ENCODE assay signal across 26 mouse cellular contexts in the genomic region with DNA sequence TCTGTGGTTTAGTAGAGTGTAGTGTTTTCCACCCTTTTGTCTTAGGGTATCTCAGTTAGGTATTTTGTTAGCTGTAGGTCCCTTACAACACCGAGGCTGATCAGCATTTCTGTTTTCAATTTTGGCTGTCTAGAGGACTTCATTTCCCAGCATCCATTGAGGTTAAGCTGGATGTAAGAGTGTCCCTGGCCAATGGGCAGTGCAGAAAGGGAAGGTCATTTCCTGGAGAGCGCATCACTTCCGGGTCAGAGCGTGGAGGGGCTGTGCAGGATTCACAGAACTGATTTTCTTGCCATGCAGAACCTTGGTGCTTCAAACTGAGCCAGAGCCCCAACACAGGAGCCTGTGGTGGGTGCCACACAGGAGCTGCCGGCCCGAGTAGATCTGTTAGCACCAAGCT.
DNase-seq lines count a peak whose midpoint lies in the region; ATAC-seq and TF ChIP-seq lines count a peak whose summit lies in the region.
"Had no signal": no experiment of that assay in that cellular context is flagged by ENCODE, and none has a peak within 500 bp of the region (broad histone marks: within the 10 kb centered on the region; RNA-seq: fewer than 3 reads in every experiment).

No protein-coding gene starts in this region.

- no peaks in the 10 kb centered on the region for H3K9me3 ChIP-seq in forebrain, embryonic 14.5 days (replicated peaks; ENCODE audit: control insufficient read depth, low read length)
- no peaks in the 10 kb centered on the region for H3K9me3 ChIP-seq in forebrain, embryonic 16.5 days (ENCODE audit: control insufficient read depth, low read length)
- H3K9me3 ChIP-seq in ES-E14 (ENCODE audit: control insufficient read depth, insufficient read depth, low read depth, low read length), result no peaks in the 10 kb centered on the region
- H3K9me3 ChIP-seq: forebrain, embryonic 15.5 days; heart, embryonic 12.5 days; limb, embryonic 12.5 days; liver, embryonic 15.5 days; lung, embryonic 15.5 days; midbrain, embryonic 12.5 days had no signal

- H3K9ac ChIP-seq in forebrain, embryonic 14.5 days (ENCODE audit: low read length), result no peak overlapping the region
- H3K9ac ChIP-seq in forebrain, embryonic 16.5 days (replicated peaks; ENCODE audit: low read depth, low read length), result no peak overlapping the region
- H3K9ac ChIP-seq in ES-E14 (ENCODE audit: insufficient read depth, low read depth, low read length, poor library complexity, severe bottlenecking), result no peak overlapping the region
- H3K9ac ChIP-seq: forebrain, embryonic 15.5 days; heart, embryonic 12.5 days; hindbrain, embryonic 14.5 days; limb, embryonic 12.5 days; liver, embryonic 15.5 days; lung, embryonic 15.5 days; midbrain, embryonic 12.5 days had no signal

- WGBS in forebrain, embryonic 14.5 days, result 86% methylated on average over 6 of the region's 6 CpGs
- WGBS in forebrain, embryonic 16.5 days, result 89% methylated on average over 6 of the region's 6 CpGs

- H3K27me3 ChIP-seq in forebrain, embryonic 14.5 days (replicated peaks; ENCODE audit: control insufficient read depth, insufficient read depth, low read length), result no peaks in the 10 kb centered on the region
- 0 out of 2 replicates have a peak, but pooled peaks cover 4% of the 10 kb centered on the region for H3K27me3 ChIP-seq in forebrain, embryonic 16.5 days (replicated peaks; ENCODE audit: control insufficient read depth, insufficient read depth, low read length)
- H3K27me3 ChIP-seq: forebrain, embryonic 15.5 days; liver, embryonic 15.5 days; lung, embryonic 15.5 days; Patski had no signal

- no peak for TF ChIP-seq CTCF in brain, embryonic 14.5 days (IDR thresholded peaks at IDR 0.05; ENCODE audit: borderline replicate concordance, extremely low read depth, insufficient read depth, insufficient read length)

- H3K4me2 ChIP-seq in forebrain, embryonic 14.5 days (ENCODE audit: low read length), result no peak overlapping the region
- no peak overlapping the region for H3K4me2 ChIP-seq in forebrain, embryonic 16.5 days (ENCODE audit: low read length)
- H3K4me2 ChIP-seq: forebrain, embryonic 15.5 days; heart, embryonic 12.5 days; hindbrain, embryonic 14.5 days; limb, embryonic 12.5 days; liver, embryonic 15.5 days; lung, embryonic 15.5 days; midbrain, embryonic 12.5 days had no signal

- no peak for TF ChIP-seq POLR2A in brain, embryonic 14.5 days (IDR thresholded peaks at IDR 0.05; ENCODE audit: borderline replicate concordance, extremely low read depth, insufficient read depth, insufficient read length, poor library complexity, severe bottlenecking)

- no peak overlapping the region for H3K4me3 ChIP-seq in forebrain, embryonic 14.5 days (ENCODE audit: low read depth, low read length)
- H3K4me3 ChIP-seq in forebrain, embryonic 16.5 days (replicated peaks; ENCODE audit: low read length), result no peak overlapping the region
- H3K4me3 ChIP-seq in ES-E14 (ENCODE audit: insufficient read depth in 1 of 2, low read depth in 1 of 2, low read length in 2 of 2, poor library complexity in 1 of 2, severe bottlenecking in 1 of 2), result no peak overlapping the region
- H3K4me3 ChIP-seq: forebrain, embryonic 15.5 days; heart, adult 2 months; heart, embryonic 12.5 days; layer of hippocampus, adult 2 months; left cerebral cortex, adult 2 months; limb, embryonic 12.5 days; liver, embryonic 15.5 days; lung, embryonic 15.5 days; midbrain, embryonic 12.5 days had no signal

- no peak overlapping the region for H3K27ac ChIP-seq in forebrain, embryonic 14.5 days (ENCODE audit: low read depth, low read length)
- H3K27ac ChIP-seq in forebrain, embryonic 16.5 days (ENCODE audit: low read length), result no peak overlapping the region
- H3K27ac ChIP-seq in ES-E14 (ENCODE audit: insufficient read depth, low read depth, low read length, poor library complexity, severe bottlenecking), result no peak overlapping the region
- H3K27ac ChIP-seq: forebrain, embryonic 15.5 days; heart, adult 2 months; hindbrain, embryonic 14.5 days; layer of hippocampus, adult 2 months; left cerebral cortex, adult 2 months; limb, embryonic 12.5 days; liver, embryonic 15.5 days; lung, embryonic 15.5 days; midbrain, embryonic 12.5 days had no signal

- no peaks in the 10 kb centered on the region for H3K4me1 ChIP-seq in forebrain, embryonic 14.5 days (ENCODE audit: control insufficient read depth, insufficient read depth, low read length)
- no peaks in the 10 kb centered on the region for H3K4me1 ChIP-seq in forebrain, embryonic 16.5 days (replicated peaks; ENCODE audit: control insufficient read depth, insufficient read depth, low read length)
- H3K4me1 ChIP-seq in ES-E14 (ENCODE audit: control insufficient read depth in 2 of 2, insufficient read depth in 2 of 2, low read length in 2 of 2, poor library complexity in 1 of 2), result no peaks in the 10 kb centered on the region
- H3K4me1 ChIP-seq: forebrain, embryonic 15.5 days; heart, embryonic 12.5 days; liver, embryonic 15.5 days; lung, embryonic 15.5 days; midbrain, embryonic 12.5 days had no signal

- in situ Hi-C loops in ES-E14 (cut with MboI; ENCODE audit: low sequenced_read_pairs in 2 of 2, unreplicated experiment in 2 of 2), result no loop called here

- no peaks in the 10 kb centered on the region for H3K36me3 ChIP-seq in forebrain, embryonic 14.5 days (ENCODE audit: control insufficient read depth, insufficient read depth, low read length)
- no peaks in the 10 kb centered on the region for H3K36me3 ChIP-seq in forebrain, embryonic 16.5 days (ENCODE audit: control insufficient read depth, insufficient read depth)
- no peaks in the 10 kb centered on the region for H3K36me3 ChIP-seq in ES-E14 (ENCODE audit: control insufficient read depth, insufficient read depth, low read length, poor library complexity, severe bottlenecking)
- H3K36me3 ChIP-seq: forebrain, embryonic 15.5 days; G1E; heart, embryonic 12.5 days; limb, embryonic 12.5 days; liver, embryonic 15.5 days; lung, embryonic 15.5 days; midbrain, embryonic 12.5 days had no signal

- no peak for ATAC-seq in forebrain, embryonic 14.5 days
- no peak for ATAC-seq in forebrain, embryonic 16.5 days
- ATAC-seq: CD4-positive, CD25-positive, alpha-beta regulatory T cell, adult 4 months; forebrain, embryonic 15.5 days; Patski had no signal

- DNase-seq in forebrain, embryonic 14.5 days (ENCODE audit: low spot score), result peak; percentile 9
- DNase-seq in 416B (ENCODE audit: low read depth) (peak; percentile 16), ES-E14 (ENCODE audit: low read depth, low spot score) (no peak)
- peak; percentile 43 for DNase-seq in brain, embryonic 14.5 days (ENCODE audit: low read depth)
- DNase-seq in cerebellum, adult 9-11 months, result no peak
- no peak for DNase-seq in urinary bladder, postnatal 10 days (ENCODE audit: low spot score)
- DNase-seq: adrenal gland, postnatal 36 days; cerebellum, adult 9-10 months; heart, adult 2 months; heart, postnatal 4 days; kidney, adult 2 months; kidney, postnatal 36 days; thymus, postnatal 25 days had no signal

TF ChIP-seq in ES-E14, 5 proteins besides CTCF, POLR2A, EP300 and RAD21:
- TF ChIP-seq ZNF384 (IDR thresholded peaks at IDR 0.05; ENCODE audit: low read depth, low read length) (no peak), HCFC1 (IDR thresholded peaks at IDR 0.05; ENCODE audit: borderline replicate concordance, insufficient read depth, low read length) (peak; percentile 81)

Comparison
In these comparisons a context has a peak if more than half of its experiments do, and no peak if none do; other contexts are left out.
1. DNase-seq: peak in forebrain, embryonic 14.5 days (single experiment), 416B (single experiment) and brain, embryonic 14.5 days (single experiment); none in ES-E14 (single experiment), cerebellum, adult 9-11 months (single experiment) and urinary bladder, postnatal 10 days (single experiment).